Mouse (Mus musculus) naive thymus-derived CD4-positive, alpha-beta T cell, adult 5 months (primary cell): ENCODE measurements around the gene Cfi. TPM values are rescaled to one million over a fixed set of nuclear protein-coding genes. Genes with fewer than 3 reads are reported as not detected.

Source experiments
- polyA plus RNA-seq: library from polyadenylated mRNA; unstranded; fragments of 100-300 nt; shearing (Covaris generic); gene quantifications from one replicate; pipeline ENCODE4 v1.2.1, GENCODE M21; 2017

Gene Cfi
- not detected for polyA plus RNA-seq

DNA sequence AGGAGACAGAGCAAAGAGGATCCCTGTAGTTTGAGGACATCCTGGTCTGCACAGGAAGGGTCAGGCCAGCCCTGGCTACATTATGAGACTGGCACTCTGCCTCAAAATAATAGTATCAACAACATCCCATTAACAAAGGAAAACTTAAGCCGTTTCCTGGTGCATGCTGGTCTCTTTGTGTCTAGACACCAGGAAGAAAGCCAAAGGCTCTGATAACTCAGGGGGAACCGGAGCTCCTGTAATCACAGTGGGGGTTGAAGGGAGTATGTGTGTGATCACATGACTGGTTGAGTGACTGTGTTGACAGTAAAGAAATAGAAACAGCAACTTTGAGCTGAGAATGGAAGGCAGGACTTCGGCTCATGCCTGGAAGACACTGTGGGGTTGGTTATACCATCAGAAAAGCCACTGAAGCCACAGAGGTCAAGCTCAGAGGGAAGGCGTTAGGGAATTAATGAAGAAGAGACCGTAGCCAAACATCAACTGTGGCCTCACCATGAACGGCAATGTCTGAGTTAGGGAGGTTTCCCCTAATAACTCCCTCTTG is at the start of gene Cfi:
Cfi (plus strand) TSS at position 497 of the 547 bp plus-strand sequence.

DNA sequence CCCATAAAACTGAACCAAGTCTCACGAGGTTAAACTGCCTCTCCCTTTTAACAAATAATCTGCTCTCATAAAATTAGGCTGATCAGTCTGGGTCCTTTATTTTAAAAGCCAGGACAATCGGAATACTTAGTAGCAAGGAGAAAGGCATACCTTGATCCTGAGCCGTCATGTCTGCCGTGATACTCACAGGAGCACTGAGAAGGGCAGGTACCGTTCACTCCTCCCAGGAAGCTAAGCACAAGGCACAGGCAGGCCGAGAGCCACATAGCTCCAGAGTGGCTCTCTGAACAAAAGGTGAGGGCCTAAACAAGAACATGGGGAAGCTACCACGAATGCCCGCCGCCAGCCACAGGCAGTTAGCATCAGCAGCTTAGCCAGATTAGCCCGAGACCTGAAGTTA is 31.9 kb upstream of the Cfi start, which contains the start of gene Lrit3:
Lrit3 (minus strand) TSS at position 266 of the 400 bp plus-strand sequence.

DNA sequence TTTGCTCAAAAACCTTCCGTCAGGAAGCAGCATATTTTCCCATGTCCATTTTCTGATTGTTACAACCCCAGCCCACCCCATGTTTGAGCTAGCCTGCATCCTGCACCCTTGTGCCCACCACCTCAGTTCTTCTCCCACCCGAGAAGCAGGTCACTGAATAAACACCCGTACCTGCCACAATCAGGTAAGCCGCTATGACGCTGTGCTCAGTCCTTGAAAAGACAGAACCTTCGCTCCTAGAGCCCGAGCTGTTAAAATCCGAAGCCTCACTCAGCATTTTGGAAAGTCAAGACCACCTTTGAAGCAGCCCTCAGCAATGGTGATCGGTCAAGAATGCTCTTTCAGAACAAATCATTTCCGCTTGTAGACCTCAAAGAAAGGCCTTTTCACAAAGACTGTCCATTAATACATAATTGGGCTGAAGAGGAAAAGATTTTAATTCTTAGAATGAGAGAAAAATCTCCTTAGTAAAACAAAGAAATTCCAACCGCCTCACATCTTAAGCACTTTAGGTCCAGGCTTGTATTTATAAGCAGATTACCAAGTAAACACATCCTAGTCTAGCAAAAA is 13.4 kb upstream of the Cfi start, which contains the start of gene Rrh:
Rrh (minus strand) TSS at position 382 of the 570 bp plus-strand sequence.

DNA sequence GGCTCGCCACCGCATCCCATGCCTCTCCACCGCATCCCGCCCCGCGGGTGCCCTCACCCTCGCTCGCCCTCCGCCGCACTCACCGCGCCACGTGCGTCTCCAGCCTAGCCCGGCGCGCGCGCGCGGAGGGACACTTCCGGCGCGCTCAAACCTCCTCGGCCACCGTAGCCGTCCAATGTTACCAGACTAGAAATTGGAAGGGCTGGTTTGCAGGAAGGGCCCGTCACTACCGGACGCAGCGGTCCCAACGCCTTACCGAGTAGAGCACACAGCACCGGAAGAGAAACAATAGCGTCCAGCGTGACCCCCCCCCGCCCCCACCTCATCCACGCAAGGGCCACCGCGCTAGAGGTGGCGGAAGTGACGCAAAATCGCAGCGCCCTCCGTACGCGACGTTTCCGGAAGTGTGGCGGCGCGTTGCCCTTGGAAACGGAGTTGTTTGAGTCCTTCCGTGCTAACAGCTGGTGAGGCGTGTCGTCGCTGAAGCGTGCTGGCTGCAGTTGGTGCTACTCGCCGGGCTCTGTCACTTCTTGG is 4.6 kb upstream of the Cfi start, which contains the start of gene Gar1:
Gar1 (minus strand) TSS at position 362 of the 534 bp plus-strand sequence.

DNA sequence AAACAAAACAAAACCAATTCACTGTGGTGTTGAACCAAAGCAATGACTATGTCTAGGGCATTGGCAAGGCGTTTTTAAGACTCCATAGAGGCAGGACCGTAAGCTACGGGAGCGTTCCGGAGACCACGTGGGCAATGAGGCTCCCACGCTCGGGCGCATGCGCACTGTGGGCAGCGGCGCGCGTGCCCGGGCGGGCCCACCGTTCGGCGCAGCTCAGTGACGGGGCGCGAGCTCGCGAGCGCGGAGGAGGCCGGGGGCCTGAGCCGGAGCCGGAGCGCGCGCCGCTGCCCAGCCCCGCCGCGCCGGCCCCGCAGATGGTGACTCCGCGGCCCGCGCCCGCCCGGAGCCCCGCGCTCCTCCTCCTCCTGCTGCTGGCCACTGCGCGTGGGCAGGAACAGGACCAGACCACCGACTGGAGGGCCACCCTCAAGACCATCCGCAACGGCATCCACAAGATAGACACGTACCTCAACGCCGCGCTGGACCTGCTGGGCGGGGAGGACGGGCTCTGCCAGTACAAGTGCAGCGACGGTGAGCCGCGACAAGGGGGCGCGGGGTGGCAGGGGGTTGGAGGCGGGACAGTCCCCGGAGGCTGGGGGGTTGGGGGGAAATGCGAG is 42.8 kb downstream of the Cfi start, which contains the start of gene Pla2g12a:
Pla2g12a (plus strand) TSS at position 202 of the 617 bp plus-strand sequence.

DNA sequence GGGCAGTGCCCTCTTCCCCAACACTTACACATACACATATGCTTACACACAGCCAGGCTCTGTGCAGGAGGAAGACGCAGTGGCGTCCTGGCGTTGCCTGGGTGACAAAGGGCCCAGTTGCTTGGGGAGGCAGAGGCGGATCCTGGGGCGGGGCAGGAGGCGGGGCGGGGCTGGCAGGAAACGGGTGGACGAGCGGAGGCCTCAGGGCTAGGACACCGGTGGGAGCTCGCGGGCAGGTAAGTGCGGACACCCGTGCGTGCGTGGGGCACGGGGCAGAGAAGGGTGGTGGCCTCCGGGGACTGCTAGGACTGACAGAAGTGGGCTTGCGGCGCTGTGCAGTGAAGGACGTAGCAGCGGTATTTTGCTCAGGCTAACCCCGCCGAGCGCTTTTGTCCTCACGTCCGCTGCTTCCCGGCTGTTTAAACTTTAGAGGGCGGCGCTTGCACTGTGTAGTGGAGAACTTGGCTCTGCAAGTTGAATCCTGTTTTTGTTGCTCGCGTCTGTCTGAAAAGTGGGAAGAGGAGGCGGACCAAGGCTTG is 65.7 kb downstream of the Cfi start, which contains the start of gene Casp6:
Casp6 (plus strand) TSS at position 155 of the 539 bp plus-strand sequence.

Other genes with a start within 250 kb of the Cfi start
- gene Egf, start 80.6 kb upstream of the Cfi start, polyA plus RNA-seq: 1.4 TPM
- gene Lrit3, start 31.9 kb upstream of the Cfi start, polyA plus RNA-seq: not detected
- gene Rrh, start 13.3 kb upstream of the Cfi start, polyA plus RNA-seq: not detected
- gene Gar1, start 4.5 kb upstream of the Cfi start, polyA plus RNA-seq: 113 TPM
- gene Pla2g12a, start 42.7 kb downstream of the Cfi start, polyA plus RNA-seq: 16.7 TPM
- 42.3 TPM for gene Casp6, start 65.5 kb downstream of the Cfi start, polyA plus RNA-seq
- 7.9 TPM for gene Mcub, start 134.3 kb downstream of the Cfi start, polyA plus RNA-seq
- gene Sec24b, start 225.7 kb downstream of the Cfi start, polyA plus RNA-seq: 58.3 TPM